Mouse (Mus musculus): ENCODE results near the gene Mars. TPM values are rescaled to one million over a fixed set of nuclear protein-coding genes. Genes with fewer than 3 reads are reported as not detected.
A peak's percentile ranks its signal among the peaks of the same experiment; 100 is the strongest.

The Mars gene
- polyA plus RNA-seq, 1 experiment: 32.4 TPM

DNA sequence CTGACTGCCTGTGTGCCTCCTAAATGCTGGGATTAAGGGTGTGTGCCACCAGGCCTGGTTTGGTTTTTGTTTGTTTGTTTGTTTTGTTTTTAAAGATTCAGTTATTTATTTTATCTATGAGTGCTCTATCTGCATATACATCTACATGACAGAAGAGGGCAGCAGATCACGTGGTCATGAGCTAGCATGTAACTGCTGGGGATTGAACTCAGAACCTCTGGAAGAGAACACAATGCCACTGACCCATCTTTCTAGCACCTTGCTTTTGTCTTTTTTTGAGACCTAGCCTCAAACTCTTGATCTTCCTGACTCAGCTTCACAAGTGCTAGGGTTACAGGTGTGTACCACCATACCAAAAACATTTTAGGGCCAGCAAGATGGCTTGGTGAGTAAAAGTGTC is 23.7 kb upstream of the Mars start:
- TF ChIP-seq CTCF (IDR thresholded peaks at IDR 0.05; ENCODE audit: control insufficient read depth, insufficient read depth, insufficient replicate concordance, low read depth, low read length) (no peak), POLR2A (IDR thresholded peaks at IDR 0.05; ENCODE audit: control insufficient read depth, low read depth, low read length) (no peak)
- no peak overlapping the region for H3K27ac ChIP-seq (ENCODE audit: control insufficient read depth, insufficient read depth, low read depth, low read length)
- H3K27me3 ChIP-seq (ENCODE audit: control insufficient read depth, insufficient read depth, low read length): no peaks in the 10 kb centered on the region
- no peak overlapping the region for H3K4me3 ChIP-seq (ENCODE audit: control insufficient read depth, low read depth, low read length)
- peaks cover 8% of the 10 kb centered on the region for H3K4me1 ChIP-seq (ENCODE audit: control insufficient read depth, insufficient read depth, low read length)
- H3K36me3 ChIP-seq (ENCODE audit: control insufficient read depth, insufficient read depth, low read length): no peaks in the 10 kb centered on the region

DNA sequence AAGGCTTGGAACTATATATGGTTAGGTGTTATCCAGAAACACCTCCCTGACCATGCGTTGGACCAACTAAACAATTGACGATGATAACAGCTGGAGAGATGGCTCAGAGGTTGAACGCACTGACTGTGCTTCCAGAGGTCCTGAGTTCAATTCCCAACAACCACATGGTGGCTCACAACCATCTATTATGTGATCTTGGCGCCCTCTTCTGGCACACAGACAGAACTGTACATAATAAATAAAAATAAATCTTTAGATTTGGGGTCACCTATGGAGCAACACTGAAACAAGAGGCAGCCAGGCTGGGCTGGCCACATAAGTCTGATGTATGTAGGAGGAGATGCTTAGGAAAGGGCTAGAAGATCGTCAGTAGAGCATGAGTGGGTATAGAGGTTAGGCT is 21.6 kb upstream of the Mars start:
- H3K27ac ChIP-seq (ENCODE audit: control insufficient read depth, insufficient read depth, low read depth, low read length): no peak overlapping the region
- H3K4me3 ChIP-seq (ENCODE audit: control insufficient read depth, low read depth, low read length): no peak overlapping the region
- TF ChIP-seq POLR2A (IDR thresholded peaks at IDR 0.05; ENCODE audit: control insufficient read depth, low read depth, low read length): no peak
- no peak; the same call in 1 of the 2 replicates for TF ChIP-seq CTCF (IDR thresholded peaks at IDR 0.05; ENCODE audit: control insufficient read depth, insufficient read depth, insufficient replicate concordance, low read depth, low read length)
- no peaks in the 10 kb centered on the region for H3K27me3 ChIP-seq (ENCODE audit: control insufficient read depth, insufficient read depth, low read length)
- no peaks in the 10 kb centered on the region; the same call in 1 of the 2 replicates for H3K4me1 ChIP-seq (ENCODE audit: control insufficient read depth, insufficient read depth, low read length)
- H3K36me3 ChIP-seq (ENCODE audit: control insufficient read depth, insufficient read depth, low read length): no peaks in the 10 kb centered on the region

DNA sequence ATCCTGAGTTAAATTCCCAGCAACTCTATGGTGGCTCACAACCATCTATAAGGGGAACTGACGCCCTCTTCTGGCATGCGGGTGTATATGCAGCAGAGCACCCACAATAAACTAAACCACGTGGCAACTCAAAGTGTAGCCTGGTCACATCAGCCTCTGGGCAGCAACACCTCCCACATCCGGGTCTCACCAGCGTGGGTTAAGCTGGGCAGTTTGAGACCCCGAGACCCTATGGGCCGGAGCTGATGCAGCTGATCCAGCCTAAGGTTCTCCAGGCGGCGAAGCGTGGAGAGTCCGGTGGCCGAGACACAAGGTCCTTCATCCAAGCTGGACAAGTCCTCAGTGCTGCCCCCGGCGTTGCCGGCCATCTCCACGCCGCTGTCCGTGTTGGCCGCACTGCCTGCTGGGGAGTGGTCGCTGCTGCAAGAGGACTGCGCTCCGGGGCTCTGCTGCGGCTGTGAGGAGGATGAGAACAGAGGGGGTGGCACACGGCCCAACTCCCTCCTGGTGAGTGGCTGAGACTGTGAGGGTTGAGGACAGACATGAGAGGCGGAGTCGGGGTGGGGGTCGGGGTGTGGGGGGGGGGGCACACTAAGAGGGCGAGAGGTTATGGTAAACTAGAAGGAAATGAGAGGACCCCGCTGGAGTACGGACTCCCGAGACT is 20.8 kb upstream of the Mars start:
- H3K4me3 ChIP-seq (ENCODE audit: control insufficient read depth, low read depth, low read length): peak overlapping the region; percentile 64
- H3K27me3 ChIP-seq (ENCODE audit: control insufficient read depth, insufficient read depth, low read length): peaks cover 4% of the 10 kb centered on the region; the same call in 1 of the 2 replicates
- TF ChIP-seq POLR2A (IDR thresholded peaks at IDR 0.05; ENCODE audit: control insufficient read depth, low read depth, low read length) (no peak), CTCF (IDR thresholded peaks at IDR 0.05; ENCODE audit: control insufficient read depth, insufficient read depth, insufficient replicate concordance, low read depth, low read length) (peak; percentile 52; the same call in 1 of the 2 replicates)
- no peak overlapping the region for H3K27ac ChIP-seq (ENCODE audit: control insufficient read depth, insufficient read depth, low read depth, low read length)
- H3K4me1 ChIP-seq (ENCODE audit: control insufficient read depth, insufficient read depth, low read length): peaks cover 3% of the 10 kb centered on the region
- no peaks in the 10 kb centered on the region for H3K36me3 ChIP-seq (ENCODE audit: control insufficient read depth, insufficient read depth, low read length)

DNA sequence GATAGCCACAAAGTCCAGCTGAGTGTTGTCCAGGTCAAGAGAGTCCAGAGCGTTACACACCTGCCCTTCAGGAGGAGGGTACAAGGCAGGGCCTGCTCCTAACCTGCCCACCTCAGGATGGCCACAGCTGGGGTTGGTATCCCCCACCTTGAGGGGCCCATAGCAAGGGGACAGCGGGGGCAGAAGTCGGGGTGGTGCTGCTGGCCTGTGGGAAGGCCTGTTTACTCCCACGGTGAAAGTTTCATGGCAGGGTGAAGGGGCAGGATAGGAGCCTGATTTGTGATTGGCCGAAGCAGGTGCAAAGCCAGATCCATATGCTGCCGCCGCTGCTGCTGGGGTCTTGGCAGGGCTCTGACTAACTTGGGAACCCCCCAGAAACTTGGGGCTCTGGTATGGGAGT is 18.6 kb upstream of the Mars start:
- no peak for TF ChIP-seq POLR2A (IDR thresholded peaks at IDR 0.05; ENCODE audit: control insufficient read depth, low read depth, low read length)
- TF ChIP-seq CTCF (IDR thresholded peaks at IDR 0.05; ENCODE audit: control insufficient read depth, insufficient read depth, insufficient replicate concordance, low read depth, low read length): no peak
- Histone ChIP-seq H3K27me3 (ENCODE audit: control insufficient read depth, insufficient read depth, low read length) (peaks cover 7% of the 10 kb centered on the region), H3K36me3 (ENCODE audit: control insufficient read depth, insufficient read depth, low read length) (no peaks in the 10 kb centered on the region), H3K27ac (ENCODE audit: control insufficient read depth, insufficient read depth, low read depth, low read length) (no peak overlapping the region), H3K4me1 (ENCODE audit: control insufficient read depth, insufficient read depth, low read length) (peaks cover 17% of the 10 kb centered on the region), H3K4me3 (ENCODE audit: control insufficient read depth, low read depth, low read length) (no peak overlapping the region)

DNA sequence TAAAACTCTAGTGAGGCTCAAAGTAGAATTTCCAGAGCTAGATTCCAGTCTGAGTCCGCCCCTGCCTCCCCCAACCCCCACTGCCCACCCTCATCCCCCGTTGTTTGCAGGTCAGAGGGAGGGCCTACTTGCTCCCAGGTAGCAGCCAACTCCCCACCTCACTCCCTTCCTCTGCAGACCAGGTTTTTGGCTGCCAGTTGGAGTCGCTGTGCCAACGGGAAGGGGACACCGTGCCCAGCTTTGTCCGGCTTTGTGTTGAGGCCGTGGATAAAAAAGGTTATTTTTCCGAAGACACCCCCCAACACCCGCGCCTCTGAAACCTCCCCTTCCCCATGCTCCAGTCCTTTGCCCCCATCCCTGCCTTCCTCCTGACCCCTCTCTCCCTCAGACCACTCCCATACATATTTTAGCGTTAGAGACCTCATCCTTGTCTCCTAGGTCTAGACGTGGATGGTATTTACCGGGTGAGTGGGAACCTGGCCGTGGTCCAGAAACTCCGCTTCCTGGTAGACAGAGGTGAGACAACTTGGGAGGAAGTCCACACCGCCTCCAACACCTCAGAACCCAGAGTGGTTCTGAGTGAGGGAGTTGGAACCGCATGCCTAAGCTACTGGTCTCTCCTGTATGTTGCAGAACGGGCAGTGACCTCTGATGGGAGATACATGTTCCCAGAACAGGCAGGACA is 16.0 kb upstream of the Mars start:
- no peak overlapping the region for H3K27ac ChIP-seq (ENCODE audit: control insufficient read depth, insufficient read depth, low read depth, low read length)
- H3K4me1 ChIP-seq (ENCODE audit: control insufficient read depth, insufficient read depth, low read length): peaks cover 30% of the 10 kb centered on the region
- H3K4me3 ChIP-seq (ENCODE audit: control insufficient read depth, low read depth, low read length): no peak overlapping the region
- TF ChIP-seq CTCF (IDR thresholded peaks at IDR 0.05; ENCODE audit: control insufficient read depth, insufficient read depth, insufficient replicate concordance, low read depth, low read length) (no peak), POLR2A (IDR thresholded peaks at IDR 0.05; ENCODE audit: control insufficient read depth, low read depth, low read length) (no peak)
- H3K36me3 ChIP-seq (ENCODE audit: control insufficient read depth, insufficient read depth, low read length): no peaks in the 10 kb centered on the region
- peaks cover 7% of the 10 kb centered on the region for H3K27me3 ChIP-seq (ENCODE audit: control insufficient read depth, insufficient read depth, low read length)

DNA sequence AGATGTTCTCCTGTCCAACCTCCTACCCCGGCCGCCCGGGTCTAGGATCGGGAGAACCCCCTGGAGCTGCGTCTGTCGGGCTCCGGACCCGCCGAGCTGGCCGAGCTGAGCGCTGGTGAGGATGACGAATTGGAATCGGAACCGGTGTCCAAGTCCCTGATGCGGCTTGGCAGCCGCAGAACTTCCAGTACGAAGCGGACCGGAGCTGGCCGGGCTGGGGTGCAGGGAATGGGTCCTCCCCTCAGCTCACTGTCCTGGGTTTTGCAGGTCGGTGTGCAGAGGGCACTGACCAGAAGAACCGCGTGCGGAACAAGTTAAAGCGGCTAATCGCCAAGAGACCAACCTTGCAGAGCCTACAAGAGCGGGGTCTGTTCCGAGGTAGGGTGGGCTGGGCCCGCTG is 15.2 kb upstream of the Mars start:
- H3K4me1 ChIP-seq (ENCODE audit: control insufficient read depth, insufficient read depth, low read length): peaks cover 30% of the 10 kb centered on the region
- H3K36me3 ChIP-seq (ENCODE audit: control insufficient read depth, insufficient read depth, low read length): no peaks in the 10 kb centered on the region
- no peak for TF ChIP-seq POLR2A (IDR thresholded peaks at IDR 0.05; ENCODE audit: control insufficient read depth, low read depth, low read length)
- TF ChIP-seq CTCF (IDR thresholded peaks at IDR 0.05; ENCODE audit: control insufficient read depth, insufficient read depth, insufficient replicate concordance, low read depth, low read length): no peak
- peak overlapping the region; percentile 55 for H3K4me3 ChIP-seq (ENCODE audit: control insufficient read depth, low read depth, low read length)
- H3K27ac ChIP-seq (ENCODE audit: control insufficient read depth, insufficient read depth, low read depth, low read length): no peak overlapping the region
- H3K27me3 ChIP-seq (ENCODE audit: control insufficient read depth, insufficient read depth, low read length): peaks cover 7% of the 10 kb centered on the region

DNA sequence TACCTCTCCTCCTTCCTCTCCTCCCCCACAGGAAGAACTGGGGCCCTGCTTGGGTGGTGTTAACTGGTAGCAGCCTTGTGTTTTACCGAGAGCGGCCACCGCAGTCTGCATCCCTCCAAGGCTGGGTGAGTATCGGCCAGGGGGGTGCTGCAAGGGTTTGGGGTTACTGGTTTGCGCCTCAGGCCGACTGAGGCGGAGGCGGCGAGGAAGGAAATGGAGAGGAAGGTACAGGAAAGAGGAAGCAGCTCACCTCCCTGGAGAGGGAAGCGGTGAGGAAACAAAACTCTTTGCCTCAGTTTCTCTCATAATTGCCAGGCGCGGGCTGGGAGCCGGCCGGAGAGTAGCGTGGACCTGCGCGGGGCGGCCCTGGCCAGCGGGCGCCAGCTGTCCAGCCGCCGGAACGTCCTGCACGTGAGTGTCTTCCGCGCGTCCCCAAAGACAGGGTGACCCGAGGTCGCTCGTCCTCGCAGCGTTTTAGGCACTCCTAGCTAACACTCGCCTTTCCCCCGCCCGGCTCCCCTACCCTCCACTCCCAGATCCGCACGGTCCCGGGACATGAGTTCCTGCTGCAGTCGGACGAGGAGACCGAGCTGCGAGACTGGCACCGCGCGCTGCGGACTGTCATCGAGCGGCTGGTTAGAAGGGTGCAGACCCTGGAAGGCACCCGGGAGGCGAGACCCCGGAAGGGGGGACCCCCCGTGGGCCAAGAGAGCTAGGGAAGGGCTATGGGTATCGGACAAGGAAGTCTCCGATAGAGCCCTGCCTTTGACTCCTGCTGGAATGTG is 14.6 kb upstream of the Mars start:
- peaks cover 30% of the 10 kb centered on the region for H3K4me1 ChIP-seq (ENCODE audit: control insufficient read depth, insufficient read depth, low read length)
- peaks cover 7% of the 10 kb centered on the region for H3K27me3 ChIP-seq (ENCODE audit: control insufficient read depth, insufficient read depth, low read length)
- H3K27ac ChIP-seq (ENCODE audit: control insufficient read depth, insufficient read depth, low read depth, low read length): no peak overlapping the region
- H3K36me3 ChIP-seq (ENCODE audit: control insufficient read depth, insufficient read depth, low read length): no peaks in the 10 kb centered on the region
- no peak for TF ChIP-seq POLR2A (IDR thresholded peaks at IDR 0.05; ENCODE audit: control insufficient read depth, low read depth, low read length)
- H3K4me3 ChIP-seq (ENCODE audit: control insufficient read depth, low read depth, low read length): peak overlapping the region; percentile 55

Measured in testis, adult 2 months (tissue).